Mouse (Mus musculus): Measurements from ENCODE around the gene Plekha8.

Plekha8 gene

DNA sequence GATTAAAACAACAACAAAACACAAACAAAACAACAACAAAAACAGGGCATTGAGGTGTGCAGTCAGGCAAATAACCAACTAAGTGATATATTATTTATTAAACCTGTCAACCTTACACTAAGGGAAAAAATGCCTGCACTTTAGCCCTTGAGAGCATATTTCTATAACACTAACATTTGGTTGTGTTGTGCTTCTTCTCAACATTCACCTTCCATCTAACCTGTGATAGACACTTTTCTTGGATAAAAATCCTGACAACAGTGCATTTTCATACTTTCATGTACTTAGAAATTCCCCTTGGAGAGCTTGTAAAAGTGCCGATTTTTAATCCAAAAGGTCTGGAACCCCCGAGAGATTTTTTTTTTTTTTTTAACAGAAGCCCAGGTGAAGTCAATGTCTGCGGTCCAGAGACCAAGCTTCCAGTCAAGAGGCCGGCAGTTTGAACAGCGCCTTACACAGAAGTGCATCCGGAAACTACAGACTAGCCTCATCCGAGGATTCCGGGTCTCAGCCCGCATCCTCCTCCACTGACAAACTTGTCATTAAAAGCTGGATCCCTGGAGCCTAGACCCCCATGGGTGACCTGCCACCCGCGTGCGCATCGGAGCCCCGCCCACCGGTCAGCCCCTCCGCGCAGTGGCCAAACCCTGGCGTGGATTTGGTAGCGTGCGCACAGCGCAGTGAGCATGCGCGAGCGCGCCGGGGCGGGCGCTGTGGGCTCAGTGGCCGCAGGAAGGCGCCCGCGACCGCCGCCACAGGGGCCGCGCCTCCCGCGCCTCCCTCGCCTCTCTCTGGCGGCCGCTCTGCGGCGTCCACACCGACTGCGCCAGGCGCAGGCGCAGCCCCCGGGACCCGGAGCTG, at the start of gene Plekha8:
Plekha8 (plus strand) TSS at position 643 of the 861 bp plus-strand sequence.
- peak; percentile 95 for DNase-seq (ENCODE audit: low spot score)

DNA sequence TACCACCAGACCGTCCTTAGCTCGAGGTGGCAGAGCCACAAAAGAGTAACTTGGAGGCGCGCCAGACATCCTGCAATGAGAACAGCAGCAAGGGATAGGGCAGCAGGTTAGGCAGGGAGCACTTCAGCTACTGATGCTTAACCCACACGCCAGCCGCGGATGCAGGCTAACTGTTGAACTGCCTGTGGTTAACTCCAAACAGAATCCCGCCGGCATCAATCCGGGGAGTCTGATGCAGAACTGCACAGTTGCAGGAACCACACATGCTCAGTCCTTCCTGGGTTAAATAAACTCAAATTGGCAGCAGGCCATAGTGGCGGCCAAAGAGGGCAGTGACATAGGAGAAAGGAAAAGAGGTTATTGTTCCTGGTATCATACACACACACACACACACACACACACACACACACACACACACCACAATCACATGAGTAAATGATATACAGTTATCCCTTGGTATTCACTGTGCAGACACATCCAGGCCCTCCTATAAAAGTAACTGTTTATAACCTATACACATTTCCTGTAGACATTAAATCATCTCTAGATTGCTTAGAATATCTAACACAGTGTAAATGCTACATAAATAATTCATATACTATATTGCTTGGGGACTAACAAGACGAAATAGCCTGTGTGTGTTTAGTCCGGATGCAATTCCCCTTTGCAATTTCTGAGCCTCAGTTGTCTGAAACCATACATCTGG, 46.4 kb upstream of the Plekha8 start:
- DNase-seq (ENCODE audit: low spot score), result no peak

DNA sequence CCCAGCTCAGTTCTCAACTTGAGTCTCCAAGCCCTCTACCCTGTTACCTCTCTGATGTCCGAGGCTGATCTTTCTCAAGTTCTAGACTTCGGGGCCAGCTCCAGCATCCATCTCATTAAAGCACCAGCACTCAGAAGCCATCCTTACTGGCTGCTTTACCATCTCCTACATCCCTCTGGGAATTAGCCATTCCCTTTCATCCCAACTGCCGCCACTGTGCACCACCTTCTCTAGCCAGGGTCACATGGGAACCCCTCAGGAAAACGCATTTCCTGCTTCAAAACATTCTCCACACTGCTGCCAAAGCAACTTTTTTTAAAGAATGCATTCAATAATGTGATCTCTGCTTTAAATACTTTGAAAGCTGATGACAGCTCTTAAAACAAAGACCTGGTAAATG, 45.6 kb upstream of the Plekha8 start:
- DNase-seq (ENCODE audit: low spot score), result no peak

DNA sequence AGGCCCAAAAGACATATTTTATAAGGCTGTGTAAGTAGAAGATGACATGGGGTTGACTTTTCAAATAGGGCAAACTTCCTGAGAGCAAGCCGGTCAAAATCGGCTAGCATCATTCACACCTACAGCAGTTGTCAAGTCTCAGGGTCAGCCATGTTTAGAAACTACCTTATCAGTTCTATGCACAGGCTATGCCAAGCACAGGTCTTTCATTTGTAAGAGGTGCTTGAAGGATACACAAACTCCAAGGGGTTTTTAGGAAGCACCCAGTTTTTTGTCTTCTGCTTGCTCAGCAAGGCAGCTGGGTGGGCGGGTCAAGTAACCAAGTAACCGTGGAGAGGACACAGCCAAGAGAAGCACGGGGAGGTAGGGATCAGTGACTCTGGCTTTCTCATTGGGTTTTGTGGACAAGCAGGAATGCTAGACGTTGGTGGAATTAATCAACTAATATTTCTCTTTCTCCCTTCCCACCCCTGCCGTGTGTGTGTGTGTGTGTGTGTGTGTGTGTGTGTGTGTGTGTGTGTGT, 44.0 kb upstream of the Plekha8 start:
- no peak for DNase-seq (ENCODE audit: low spot score)

DNA sequence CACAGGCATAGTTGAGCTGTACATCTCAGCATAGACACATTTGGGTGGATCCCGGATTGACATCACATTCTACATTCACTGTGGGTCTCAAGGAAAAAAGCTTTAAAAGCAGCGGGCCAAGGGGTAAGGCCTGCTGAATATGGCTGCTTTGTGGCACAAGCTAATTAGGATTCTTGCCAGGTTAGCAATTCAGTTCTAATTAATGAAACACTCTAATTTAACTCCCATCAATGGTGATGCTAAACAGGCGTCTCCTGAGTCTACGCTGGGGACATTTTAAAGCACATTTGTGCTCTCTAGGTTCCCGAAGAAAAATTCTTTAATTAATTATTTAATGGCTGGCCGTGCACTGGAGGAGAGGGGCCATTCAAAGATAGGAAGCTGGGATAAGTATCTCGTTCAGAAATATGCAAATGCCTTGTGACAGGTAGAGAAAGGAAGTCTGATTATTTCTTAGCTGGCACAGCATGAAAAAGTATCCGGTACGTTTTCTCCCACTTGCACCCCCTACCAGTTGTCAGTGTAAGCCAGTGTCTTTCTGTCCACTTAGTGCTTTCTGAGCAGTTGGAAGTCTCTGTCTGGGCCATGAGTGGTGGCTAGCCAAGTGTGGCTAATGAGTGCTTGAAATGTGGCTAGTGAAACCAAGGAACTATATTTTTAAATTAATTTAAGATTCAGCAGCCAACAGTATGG, 42.0 kb upstream of the Plekha8 start:
- DNase-seq (ENCODE audit: low spot score), result no peak

DNA sequence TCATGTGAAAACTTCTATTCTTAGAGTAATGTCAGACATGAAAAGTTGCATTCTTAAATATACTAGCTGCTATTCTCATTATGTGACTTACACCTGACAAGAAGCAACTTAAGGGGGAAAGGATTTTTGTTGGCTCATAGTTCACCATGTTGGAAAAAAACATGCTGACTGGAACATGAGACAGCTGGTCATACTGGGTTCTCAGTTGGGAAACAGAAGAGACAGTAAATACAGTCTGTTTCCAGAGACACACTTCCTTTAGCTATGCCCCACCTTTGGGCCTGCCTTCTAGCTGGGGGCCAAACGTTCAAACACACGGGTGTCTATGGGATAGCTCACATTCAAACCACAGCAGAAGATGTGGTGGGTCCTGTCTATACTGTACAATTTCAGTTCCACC, 41.3 kb upstream of the Plekha8 start:
- DNase-seq (ENCODE audit: low spot score), result no peak

DNA sequence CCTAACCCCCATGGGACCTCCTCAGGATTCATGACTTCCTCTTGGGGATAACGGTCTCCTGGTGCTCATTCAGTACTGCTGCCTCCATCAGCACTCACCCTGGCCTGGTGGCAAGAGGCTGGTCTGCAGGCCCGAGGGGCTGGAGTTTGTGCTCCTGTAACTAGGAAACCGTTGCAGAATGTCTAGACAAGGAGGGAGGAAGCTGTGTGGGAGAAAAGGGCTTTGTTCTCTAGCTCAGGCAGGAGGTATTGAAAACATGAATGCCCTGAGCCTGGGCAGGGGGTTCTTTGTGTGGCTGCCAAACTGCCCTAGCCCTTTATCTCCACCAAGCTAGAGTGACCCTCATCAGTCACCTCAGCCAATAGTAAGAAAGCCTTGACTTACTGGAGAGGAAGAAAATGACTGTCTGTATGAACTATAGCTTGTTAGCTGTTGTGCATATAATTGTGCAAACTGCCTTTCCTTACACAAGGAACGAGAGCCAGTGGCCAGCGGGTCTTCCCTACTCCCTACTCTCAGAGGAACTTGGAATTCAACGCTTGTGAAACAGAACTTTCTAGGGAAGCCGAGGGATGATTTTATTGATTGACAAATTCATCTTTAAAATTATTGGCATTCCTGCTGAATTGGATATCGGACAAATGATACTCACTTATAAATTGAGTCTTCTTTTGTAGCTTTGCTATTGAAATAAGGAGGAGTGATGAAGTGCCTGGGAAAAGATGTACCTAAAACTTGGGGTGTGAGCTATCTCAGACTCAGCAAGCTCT, 40.4 kb upstream of the Plekha8 start:
- no peak for DNase-seq (ENCODE audit: low spot score)

DNA sequence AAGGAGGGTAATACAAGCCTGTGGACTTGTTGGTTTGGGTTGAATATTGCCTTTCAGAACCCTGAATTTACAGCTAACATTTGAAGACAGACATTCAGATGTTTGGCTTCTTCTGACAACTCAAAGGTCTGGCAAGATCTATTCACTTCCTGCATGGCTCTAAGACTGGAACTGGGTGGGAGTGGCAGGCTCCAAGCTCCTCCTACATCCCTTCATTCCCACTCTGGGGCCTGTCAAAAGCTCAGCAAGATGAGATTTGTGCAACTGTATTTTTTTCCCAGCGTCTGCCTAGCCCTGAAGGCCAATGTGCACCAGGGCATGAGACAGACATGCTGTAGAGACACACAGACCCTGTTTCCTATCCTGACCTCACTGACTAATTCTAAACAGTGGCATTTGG, 39.1 kb upstream of the Plekha8 start:
- DNase-seq (ENCODE audit: low spot score), result no peak

DNA sequence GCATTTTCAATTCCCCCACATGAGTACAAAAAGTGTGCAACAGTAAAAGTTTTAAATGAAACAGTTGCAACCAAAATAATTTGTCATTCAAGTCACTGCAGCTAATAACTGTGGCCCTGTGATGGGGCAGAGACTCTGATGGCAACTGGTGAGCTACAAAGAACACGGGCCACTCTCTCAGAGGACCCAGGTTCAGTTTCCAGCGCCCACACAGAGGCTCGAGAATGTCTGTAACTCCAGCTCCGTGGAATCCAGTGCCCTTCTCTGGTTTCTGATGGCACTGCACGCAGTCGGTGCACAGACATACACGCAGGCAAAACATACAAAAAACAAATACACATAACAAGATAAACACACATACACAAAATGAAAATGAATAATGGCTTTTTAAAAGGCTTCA, 37.2 kb upstream of the Plekha8 start:
- DNase-seq (ENCODE audit: low spot score), result no peak

DNA sequence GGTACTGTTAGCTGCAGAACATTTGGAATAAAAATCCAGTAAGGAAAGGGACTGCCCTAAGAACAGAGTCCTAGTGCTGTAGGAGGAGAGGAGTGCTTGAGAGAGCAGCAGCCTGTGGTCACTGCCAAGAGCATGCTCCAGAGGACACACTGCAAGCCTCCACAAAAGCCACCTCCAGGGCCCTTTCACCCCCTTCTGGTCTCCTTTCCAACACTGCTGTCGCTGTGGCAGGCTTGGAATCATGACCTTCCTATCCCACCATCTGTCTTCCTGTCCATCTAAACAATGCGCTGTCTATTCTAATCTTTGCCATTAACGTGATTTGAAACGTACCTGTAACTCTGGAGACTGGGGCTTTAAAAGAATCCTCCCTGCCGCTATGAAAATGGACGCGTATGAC, 36.4 kb upstream of the Plekha8 start:
- no peak for DNase-seq (ENCODE audit: low spot score)

DNA sequence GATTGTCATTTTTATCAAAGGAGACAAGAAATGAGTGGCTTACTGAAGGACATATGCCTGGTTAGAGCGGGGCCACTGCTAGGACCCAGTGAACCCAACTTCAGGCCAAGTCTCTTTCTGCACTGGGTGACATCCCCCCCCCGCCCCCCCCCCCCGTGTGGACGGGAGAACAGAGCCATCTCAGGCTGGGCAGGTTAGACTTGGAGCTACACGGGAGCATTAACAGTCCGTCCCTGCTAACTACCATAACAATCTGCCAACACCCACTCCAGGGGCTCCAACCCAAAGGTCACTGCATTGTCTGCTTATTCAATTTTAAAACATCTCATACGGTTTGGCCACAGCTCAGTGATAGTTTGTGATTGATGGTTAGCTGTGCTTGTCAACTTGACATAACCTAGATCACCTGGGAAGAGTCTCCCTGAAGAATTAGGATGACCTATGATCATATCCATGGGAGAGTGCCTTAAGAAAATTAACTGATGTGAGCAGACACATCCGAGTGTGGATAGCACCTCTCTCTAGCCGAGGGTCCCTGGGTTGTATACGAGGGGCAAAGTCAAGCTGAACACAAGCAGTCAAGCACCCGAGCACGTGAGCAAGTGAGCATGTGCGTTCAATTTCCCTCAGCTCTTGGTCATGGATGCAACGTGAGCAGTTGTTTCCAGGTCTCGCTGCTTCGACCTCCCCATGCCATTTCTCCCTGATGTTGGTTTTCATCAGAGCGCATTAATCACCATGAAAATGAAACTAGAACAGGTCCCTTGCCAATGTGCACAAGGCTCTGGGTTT, 32.7 kb upstream of the Plekha8 start:
- no peak for DNase-seq (ENCODE audit: low spot score)

DNA sequence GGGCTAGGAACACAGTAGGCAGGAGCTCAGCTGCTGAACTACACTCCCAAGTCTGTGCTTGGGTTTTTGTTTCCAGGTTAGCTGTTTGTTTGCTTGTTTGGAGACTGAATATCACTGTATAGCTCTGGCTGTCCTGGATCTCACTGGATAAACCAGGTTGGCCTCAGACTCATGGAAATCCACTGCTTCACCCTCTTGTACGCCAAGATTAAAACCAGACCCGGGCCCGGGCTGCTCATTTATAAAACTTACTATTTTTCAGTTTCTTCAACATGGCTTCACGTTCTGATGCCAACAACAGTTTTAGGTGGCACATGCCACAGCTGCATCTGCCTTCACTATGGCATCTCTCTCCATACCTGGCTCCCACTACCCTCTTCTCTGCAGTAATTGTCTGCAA, 31.4 kb upstream of the Plekha8 start:
- no peak for DNase-seq (ENCODE audit: low spot score)

DNA sequence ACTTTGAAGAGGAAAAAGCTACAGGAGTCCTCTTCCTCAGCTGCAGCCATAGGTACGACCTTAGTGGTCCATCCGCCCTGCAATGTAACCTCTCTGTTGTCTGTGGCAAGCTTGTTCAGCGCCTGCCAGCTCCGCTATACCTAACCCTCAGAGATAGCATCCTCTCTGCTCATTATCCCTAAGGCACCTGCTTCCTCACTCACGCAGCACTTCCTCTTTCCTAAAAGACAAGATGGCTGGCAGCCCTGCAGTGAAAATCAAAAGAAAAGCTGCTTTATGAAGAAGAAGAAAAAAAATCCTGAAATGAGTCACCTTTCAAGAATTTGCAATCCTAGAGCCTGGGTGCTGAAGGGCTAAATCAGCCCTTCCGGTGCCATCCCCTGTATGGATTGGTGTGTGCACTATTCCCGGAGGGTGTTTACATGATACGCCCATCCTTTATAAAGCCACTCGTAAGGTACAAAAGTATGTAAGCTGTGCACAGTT, 30.4 kb upstream of the Plekha8 start:
- no peak for DNase-seq (ENCODE audit: low spot score)

DNA sequence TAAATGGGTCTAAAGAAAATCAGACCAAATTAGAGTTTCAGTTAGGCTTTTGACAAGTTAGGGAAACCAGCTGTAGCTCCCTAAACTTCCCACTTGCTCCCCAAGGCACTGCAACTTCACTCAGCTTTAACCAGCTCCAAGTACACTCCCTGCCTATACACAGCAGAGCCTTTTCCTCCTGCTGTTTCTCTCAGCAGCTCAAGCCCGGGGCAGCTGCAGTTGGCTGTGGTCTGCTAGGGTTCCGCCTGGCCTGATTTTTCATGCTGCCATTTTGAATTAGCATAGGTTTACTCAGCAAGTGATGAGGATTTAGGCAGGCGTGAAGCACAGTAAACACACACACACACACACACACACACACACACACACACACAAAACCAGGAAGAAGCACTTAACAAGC, 29.9 kb upstream of the Plekha8 start:
- DNase-seq (ENCODE audit: low spot score), result no peak

DNA sequence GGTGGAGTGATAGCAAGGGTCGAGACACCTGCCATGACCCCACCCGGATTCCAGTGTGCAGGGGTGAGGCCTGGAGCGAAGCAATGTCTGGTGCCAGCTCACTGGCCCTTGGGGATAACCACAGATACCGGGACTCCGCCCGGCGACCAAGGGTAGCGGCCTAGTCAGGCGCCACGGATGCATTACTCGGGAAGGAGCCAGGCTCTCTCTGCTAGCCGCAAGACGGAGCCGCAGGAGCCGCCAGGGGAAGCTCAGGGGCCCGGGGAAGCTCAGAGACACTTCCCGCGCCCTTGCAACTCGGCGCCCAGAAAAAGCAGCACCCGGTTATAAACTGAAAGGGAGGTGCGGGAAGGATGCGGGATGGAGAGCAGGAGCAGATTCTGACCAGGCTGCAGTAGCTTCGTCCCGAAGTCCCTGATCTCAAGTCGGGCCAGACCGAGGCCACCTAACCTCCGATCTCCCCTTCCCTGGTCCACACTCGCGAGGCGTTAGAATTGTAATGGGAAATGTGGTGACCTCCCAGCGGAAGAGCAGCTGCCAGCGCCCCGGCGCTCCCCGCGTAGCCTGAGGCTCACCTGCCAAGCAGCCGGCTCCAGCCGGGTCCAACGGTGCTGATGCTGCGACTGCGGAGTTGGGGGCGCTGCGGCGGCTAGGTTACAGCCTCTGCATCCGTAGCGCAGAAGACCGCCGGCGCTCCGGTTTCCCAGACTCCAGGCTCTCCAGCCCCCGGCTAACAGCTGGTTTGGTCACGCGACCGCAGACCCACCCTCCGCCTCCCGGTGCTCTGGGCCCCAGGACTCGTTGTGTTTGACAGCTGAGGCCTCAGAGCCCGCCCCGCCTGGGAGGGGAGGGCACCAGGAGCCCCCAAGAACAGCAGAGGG, 29.0 kb upstream of the Plekha8 start, which contains the start of gene Scrn1:
Scrn1 (minus strand) TSS at position 825 of the 881 bp plus-strand sequence.
- peak; percentile 57 for DNase-seq (ENCODE audit: low spot score)

DNA sequence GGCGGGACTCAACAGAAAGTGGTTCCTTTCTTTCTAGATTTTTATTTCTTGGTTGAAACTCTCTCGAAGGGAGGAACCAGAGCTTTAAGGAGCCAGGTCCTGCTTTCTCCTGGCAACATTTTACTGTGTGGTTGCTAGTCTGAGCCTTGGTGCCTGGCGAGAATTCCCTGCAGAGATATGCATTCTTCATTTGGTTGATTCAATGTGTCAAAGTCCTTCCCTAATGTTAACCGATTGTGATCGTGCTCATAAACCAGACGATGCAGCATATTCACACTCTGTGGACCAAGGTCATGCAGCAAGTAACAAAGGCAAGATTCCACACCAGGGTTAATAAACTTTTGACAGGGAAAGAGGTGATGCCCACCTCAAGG, 28.4 kb upstream of the Plekha8 start:
- DNase-seq (ENCODE audit: low spot score), result no peak

DNA sequence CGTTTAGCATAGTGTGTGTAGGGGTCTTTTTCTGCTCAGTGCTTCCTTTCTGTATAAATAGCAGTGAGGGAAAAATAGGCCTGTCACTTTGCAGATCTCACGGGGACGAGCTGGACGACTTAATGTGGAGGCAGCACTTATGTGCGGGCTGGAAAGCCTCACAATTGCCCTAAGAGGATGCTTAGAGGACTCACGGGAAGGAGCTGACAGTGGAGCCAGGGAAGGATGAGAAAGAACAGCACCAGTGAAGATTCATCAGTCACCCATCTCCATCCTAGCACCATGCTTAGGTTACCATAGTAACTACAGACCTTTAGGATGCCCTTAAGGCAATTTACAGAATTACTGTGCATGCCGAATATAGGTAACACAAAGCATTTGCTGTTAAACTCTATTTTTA, 25.1 kb upstream of the Plekha8 start:
- DNase-seq (ENCODE audit: low spot score), result no peak

DNA sequence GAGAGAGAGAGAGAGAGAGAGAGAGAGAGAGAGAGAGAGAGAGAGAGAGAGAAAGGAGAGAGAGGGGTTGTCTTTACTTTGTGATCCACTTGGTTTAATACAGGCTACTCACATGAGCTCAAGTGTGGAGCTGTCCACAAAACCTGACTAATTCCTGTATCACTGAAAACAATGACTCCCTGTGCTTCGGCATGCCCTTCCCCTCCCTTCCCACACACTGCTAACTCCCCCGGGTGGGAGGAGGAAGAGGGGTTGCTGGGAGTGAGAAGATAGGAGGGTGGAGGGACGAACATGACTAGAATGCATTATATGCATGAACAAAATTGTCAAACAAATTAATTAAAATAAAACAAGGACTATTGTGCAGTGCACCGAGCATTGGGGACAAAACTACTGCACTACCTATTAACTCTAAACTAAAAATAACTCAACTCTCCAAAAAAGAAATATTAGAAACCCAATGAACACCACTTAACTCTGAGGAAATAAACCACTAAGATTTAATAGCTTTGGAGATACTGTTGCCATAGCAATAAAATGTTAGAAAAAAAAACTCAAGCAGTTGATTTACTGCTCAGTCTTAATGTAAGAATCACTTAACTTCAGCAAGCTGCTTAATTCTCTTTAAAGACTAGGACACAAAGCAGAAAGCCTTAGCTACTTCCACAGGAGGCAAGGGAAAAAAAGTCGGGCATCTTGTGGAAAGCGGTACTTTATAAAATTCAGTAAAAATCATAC, 21.5 kb upstream of the Plekha8 start:
- DNase-seq (ENCODE audit: low spot score), result peak; percentile 28

DNA sequence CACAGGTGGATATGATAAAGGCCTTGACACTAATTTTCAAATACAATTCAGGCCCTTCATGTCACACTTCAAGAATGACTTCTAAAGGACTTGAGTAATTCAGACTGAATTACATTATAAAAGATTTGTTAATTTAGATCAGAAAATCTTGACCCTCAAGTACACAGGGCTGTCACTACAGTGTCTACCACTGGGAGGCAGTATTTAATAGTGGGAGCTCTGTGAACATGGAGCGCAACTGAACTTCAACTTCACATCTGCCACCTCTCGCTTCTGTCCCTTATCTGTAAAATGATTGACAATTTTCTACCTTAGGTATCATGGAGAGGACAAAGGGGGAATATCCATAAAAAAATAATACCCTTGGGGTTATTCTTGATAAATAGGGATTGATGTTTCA, 8.7 kb upstream of the Plekha8 start:
- DNase-seq (ENCODE audit: low spot score), result no peak
